Mouse (Mus musculus) spleen, adult 2 months (tissue): ENCODE data around the gene Crybb3.

Experiments used
- CTCF ChIP-seq: fragments of 200-500 bp; IDR thresholded peaks from 2 replicates; pipeline ENCODE4 v1.5.1; 2011; ENCODE audit warnings: mild to moderate bottlenecking, inconsistent platforms; ENCODE audit not compliant: insufficient read depth, insufficient read length, insufficient replicate concordance; ENCODE audit errors: extremely low read depth
- POLR2A ChIP-seq: fragments of 200-500 bp; IDR thresholded peaks from 2 replicates; pipeline ENCODE4 v1.6.1; 2011; ENCODE audit warnings: low read depth, low read length, inconsistent platforms

DNA sequence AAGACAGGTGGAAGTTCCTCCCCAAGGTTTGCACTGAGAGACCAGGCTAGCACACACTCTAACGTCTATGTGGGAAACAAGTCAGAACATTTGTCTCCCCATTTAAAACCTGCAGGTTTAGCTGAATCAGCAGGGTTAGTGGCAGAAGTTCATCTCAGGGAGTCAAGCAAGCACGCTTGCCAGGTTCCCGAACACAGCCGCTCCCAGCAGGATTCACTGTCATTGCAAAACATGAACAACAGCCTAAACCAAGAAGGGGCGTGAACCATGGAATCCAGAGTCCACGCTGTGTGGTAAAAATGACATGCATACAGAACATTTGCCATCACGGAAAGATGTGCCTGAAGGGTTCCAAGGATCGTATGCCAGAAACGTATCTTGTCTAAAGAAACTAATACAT lies 23.7 kb upstream of the Crybb3 start:
- TF ChIP-seq CTCF, result no peak
- TF ChIP-seq POLR2A, result no peak
